Mouse (Mus musculus) spleen, adult 2 months (tissue): ENCODE measurements around the gene Fgfr4. TPM values are rescaled to one million over a fixed set of nuclear protein-coding genes. Genes with fewer than 3 reads are reported as not detected.

Experiments
- DNase-seq, 2 experiments: peaks; one replicate each; pipeline versions ENCODE4 v3.0.0 to v3.0.0-alpha.2; 2012 to 2021; ENCODE audit warnings: low spot score in 2 of 2, low read depth in 1 of 2
- H3K27ac ChIP-seq: fragments of 200-500 bp; 2 replicates; pipeline ENCODE4 v1.5.1; 2012; ENCODE audit warnings: low read length, inconsistent platforms; ENCODE audit not compliant: insufficient read depth
- H3K27me3 ChIP-seq: fragments of 200-500 bp; 2 replicates; pipeline ENCODE4 v1.6.1; 2012; ENCODE audit warnings: mild to moderate bottlenecking, moderate library complexity, low read length, inconsistent platforms; ENCODE audit not compliant: control insufficient read depth, insufficient read depth
- H3K36me3 ChIP-seq: fragments of 200-500 bp; 2 replicates; pipeline ENCODE4 v1.6.1; 2012; ENCODE audit warnings: mild to moderate bottlenecking, low read length, inconsistent platforms; ENCODE audit not compliant: control insufficient read depth, insufficient read depth
- H3K4me1 ChIP-seq: fragments of 200-500 bp; 2 replicates; pipeline ENCODE4 v1.6.1; 2011; ENCODE audit warnings: inconsistent platforms; ENCODE audit not compliant: control insufficient read depth, insufficient read depth, insufficient read length
- H3K4me3 ChIP-seq: fragments of 200-500 bp; 2 replicates; pipeline ENCODE4 v1.5.1; 2011; ENCODE audit warnings: mild to moderate bottlenecking, inconsistent platforms; ENCODE audit not compliant: insufficient read depth, insufficient read length; ENCODE audit errors: extremely low read depth
- CTCF ChIP-seq: fragments of 200-500 bp; IDR thresholded peaks from 2 replicates; pipeline ENCODE4 v1.5.1; 2011; ENCODE audit warnings: mild to moderate bottlenecking, inconsistent platforms; ENCODE audit not compliant: insufficient read depth, insufficient read length, insufficient replicate concordance; ENCODE audit errors: extremely low read depth
- POLR2A ChIP-seq: fragments of 200-500 bp; IDR thresholded peaks from 2 replicates; pipeline ENCODE4 v1.6.1; 2011; ENCODE audit warnings: low read depth, low read length, inconsistent platforms
- WGBS: fragments of 180-500 bp; shearing (Covaris S2); methylation state at CpG from one replicate; pipeline ENCODE4 v1.1.7; 2018; 5-methylcytosine and 5-hydroxymethylcytosine counted together
- polyA plus RNA-seq: library from polyadenylated mRNA; depleted of rRNA; stranded (reverse); fragments of >200 nt; gene quantifications from 2 replicates; pipeline ENCODE4 v1.2.3, GENCODE M21; 2012; rRNA removed

The Fgfr4 gene
- polyA plus RNA-seq, 1 experiment, result 12.0 TPM

DNA sequence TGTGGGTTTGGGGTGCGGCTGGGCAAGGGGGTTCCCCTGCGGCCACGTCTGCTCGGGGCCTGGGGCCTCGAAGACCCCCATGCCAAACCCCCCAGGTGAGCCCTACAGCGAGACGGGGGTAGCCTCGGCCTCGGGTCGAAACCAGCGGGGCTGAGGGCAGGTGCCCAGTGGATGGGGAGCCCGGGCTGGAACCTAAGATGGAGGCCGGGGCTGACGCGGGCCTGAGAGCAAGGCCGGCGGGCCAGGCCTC is 58.5 kb downstream of the Fgfr4 start:
- TF ChIP-seq POLR2A (no peak), CTCF (no peak)
- peaks cover 2% of the 10 kb centered on the region; the same call in 1 of the 2 replicates for H3K27me3 ChIP-seq
- H3K4me3 ChIP-seq, result peak overlapping the region; percentile 95
- H3K36me3 ChIP-seq, result peaks cover 10% of the 10 kb centered on the region
- DNase-seq, result no peak
- peak overlapping the region; percentile 100 for H3K27ac ChIP-seq
- WGBS, result 3% methylated on average over 17 of the region's 17 CpGs
- peaks cover 18% of the 10 kb centered on the region for H3K4me1 ChIP-seq

DNA sequence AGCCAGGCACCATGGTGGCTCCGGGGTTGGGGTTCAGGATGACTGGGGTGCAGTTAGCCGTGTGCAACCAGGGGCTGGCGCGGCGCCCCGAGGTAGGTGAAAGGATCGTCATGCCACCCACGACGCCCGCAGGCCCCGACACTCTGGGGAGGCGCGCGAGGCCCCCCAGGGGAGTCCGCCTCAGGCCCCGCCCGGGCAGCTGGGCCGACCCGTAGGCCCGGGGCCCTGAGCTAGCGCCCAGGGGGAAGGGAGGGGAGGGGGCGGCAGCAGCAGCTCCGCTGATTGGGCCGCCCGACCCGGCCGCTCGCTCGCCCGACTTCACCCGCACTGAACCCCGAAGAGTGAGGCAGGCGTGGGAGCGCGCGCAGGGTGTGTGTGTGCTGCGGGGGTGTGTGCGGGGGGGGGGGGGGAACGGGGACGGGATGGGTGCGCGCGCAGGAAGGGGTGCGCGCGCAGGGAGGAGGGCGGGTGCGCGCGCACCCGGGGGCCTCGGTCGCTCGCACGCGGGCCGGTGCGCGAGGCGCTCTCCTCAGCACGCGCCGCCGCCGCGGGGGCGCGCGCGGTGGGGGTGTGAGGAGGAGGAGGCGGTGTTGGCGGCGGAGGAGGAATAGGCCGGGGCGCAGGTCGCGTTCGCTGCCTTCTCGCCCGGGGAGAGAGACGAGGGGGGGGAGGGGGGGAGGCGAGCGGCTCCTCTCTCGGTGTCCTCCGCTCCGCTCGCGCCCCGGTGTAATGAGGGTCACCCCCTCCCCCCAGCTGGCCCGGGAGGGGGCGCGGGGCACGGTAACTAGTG is 59.0 kb downstream of the Fgfr4 start:
- Histone ChIP-seq H3K27me3 (peaks cover 2% of the 10 kb centered on the region; the same call in 1 of the 2 replicates), H3K4me1 (peaks cover 20% of the 10 kb centered on the region), H3K4me3 (peak overlapping the region; percentile 95), H3K36me3 (peaks cover 10% of the 10 kb centered on the region), H3K27ac (peak overlapping the region; percentile 100)
- TF ChIP-seq CTCF (no peak), POLR2A (peak; percentile 59)
- peak; percentile 83 to 89 for DNase-seq
- 0% methylated on average over 49 of the region's 93 CpGs for WGBS

GRCm38 (mm10) chr13:55212011-55212360 is 59.5 kb downstream of the Fgfr4 start:
- TF ChIP-seq POLR2A, result no peak; the same call in 1 of the 2 replicates
- no peak for TF ChIP-seq CTCF
- Histone ChIP-seq H3K27ac (peak overlapping the region; percentile 97), H3K4me1 (peaks cover 20% of the 10 kb centered on the region), H3K4me3 (peak overlapping the region; percentile 95), H3K27me3 (peaks cover 2% of the 10 kb centered on the region; the same call in 1 of the 2 replicates), H3K36me3 (peaks cover 11% of the 10 kb centered on the region)
- WGBS, result 0% methylated on average over 6 of the region's 32 CpGs
- peak in 1 of 2 experiments; percentile 50 for DNase-seq

DNA sequence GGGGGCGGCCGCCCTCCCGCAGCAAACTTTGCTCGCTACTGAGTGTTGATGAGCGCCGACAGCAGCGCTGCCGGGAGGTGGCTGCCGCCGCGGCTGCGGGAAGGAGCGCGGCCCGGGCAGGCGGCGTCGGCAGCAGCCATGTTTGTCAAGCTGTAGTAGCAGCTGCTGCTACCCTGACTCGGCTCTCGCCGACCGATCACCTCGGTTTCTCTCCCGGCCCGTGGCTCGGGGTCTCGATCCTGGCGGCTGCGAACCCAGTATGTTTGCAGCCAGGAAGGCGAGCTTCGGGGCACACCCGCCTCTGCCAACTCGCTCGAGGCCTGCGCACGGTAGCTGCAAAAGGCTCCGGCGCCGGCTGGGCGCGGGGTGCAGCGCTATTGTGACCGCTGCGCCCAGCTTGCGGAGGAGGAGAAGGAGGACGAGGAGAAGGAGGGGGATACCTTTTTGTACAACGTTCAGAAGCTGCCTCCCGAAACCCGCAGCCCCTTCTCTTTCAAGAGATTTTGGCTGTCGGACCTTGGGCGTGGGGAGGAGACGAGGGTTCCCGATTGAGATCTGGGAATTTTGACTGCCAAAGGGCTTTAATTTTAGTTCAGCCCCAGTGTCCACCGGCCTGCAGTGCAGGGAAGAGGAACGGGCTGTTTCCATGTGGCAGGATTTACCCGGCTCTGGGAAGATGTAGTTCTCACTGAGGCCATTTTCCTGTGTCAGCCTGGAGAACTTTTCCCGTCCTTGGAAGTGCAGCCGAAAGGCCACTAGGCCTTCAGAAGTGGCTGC is 60.1 kb downstream of the Fgfr4 start:
- Histone ChIP-seq H3K4me1 (peaks cover 20% of the 10 kb centered on the region), H3K36me3 (peaks cover 13% of the 10 kb centered on the region), H3K4me3 (peak overlapping the region; percentile 95), H3K27me3 (peaks cover 2% of the 10 kb centered on the region; the same call in 1 of the 2 replicates), H3K27ac (peak overlapping the region; percentile 97)
- under 1% methylated on average over 56 of the region's 58 CpGs for WGBS
- peak; percentile 0; the same call in 1 of the 2 replicates for TF ChIP-seq POLR2A
- no peak for TF ChIP-seq CTCF
- DNase-seq, result peak in 1 of 2 experiments; percentile 44

GRCm38 (mm10) chr13:55213138-55213806 is 60.8 kb downstream of the Fgfr4 start:
- Histone ChIP-seq H3K27me3 (peaks cover 2% of the 10 kb centered on the region; the same call in 1 of the 2 replicates), H3K27ac (peak overlapping the region; percentile 97), H3K36me3 (peaks cover 13% of the 10 kb centered on the region), H3K4me3 (peak overlapping the region; percentile 95; the same call in 1 of the 2 replicates), H3K4me1 (peaks cover 20% of the 10 kb centered on the region)
- TF ChIP-seq CTCF, result no peak
- TF ChIP-seq POLR2A, result no peak
- whole genome bisulfite sequencing, result 81% methylated on average over 10 of the region's 10 CpGs
- no peak for DNase-seq

Other genes with a start within 250 kb of the Fgfr4 start
- 3.9 and 4.1 TPM in 2 replicates for gene Unc5a, start 203.2 kb upstream of the Fgfr4 start, polyA plus RNA-seq
- 14.1 and 18.1 TPM in 2 replicates for gene Hk3, start 131.3 kb upstream of the Fgfr4 start, polyA plus RNA-seq
- 4.9 and 5.1 TPM in 2 replicates for gene Uimc1, start 52.3 kb upstream of the Fgfr4 start, polyA plus RNA-seq
- gene Zfp346, start 47.3 kb upstream of the Fgfr4 start, polyA plus RNA-seq, result 13.9 and 14.5 TPM in 2 replicates
- not detected in 2 replicates for gene Gm17617, start 19.1 kb upstream of the Fgfr4 start, polyA plus RNA-seq
- 16.1 and 17.8 TPM in 2 replicates for gene Nsd1, start 57.1 kb downstream of the Fgfr4 start, polyA plus RNA-seq
- 195 and 230 TPM in 2 replicates for gene Prelid1, start 167.9 kb downstream of the Fgfr4 start, polyA plus RNA-seq
- gene Rab24, start 169.3 kb downstream of the Fgfr4 start, polyA plus RNA-seq, result 54.7 and 75.2 TPM in 2 replicates
- 14.3 and 18.5 TPM in 2 replicates for gene Mxd3, start 177.2 kb downstream of the Fgfr4 start, polyA plus RNA-seq
- gene Lman2, start 210.1 kb downstream of the Fgfr4 start, polyA plus RNA-seq, result 63.9 and 70.1 TPM in 2 replicates
- gene Rgs14, start 217.1 kb downstream of the Fgfr4 start, polyA plus RNA-seq, result 54.7 and 68.4 TPM in 2 replicates
- gene Slc34a1, start 245.5 kb downstream of the Fgfr4 start, polyA plus RNA-seq, result 0.87 and 2.2 TPM in 2 replicates